Mouse (Mus musculus): ENCODE data around the gene Llgl2. TPM values are rescaled to one million over a fixed set of nuclear protein-coding genes. Genes with fewer than 3 reads are reported as not detected.

Gene Llgl2
- total RNA-seq, 2 experiments from 2014 or later, result 2.8 to 3.4 TPM

DNA sequence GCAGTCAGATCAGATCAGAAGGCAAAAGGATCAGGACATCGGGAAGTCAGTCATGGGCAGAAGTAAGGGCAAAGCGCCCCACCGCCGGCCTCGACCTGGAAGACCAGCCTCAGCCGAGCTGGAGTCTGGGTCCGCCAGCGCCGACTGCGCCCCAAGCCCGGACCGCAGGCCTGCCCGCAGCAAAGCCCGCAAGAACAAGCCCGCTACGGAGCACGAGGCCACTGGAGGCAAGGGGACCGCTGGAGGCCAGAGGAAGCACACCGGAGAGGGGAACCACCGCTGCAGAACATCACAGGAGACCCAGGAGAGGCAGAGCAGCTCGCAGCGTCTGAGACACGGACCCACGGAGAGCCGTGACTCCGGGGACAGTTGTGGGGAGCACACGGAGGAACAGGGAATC is 34.5 kb downstream of the Llgl2 start, which contains the start of gene Myo15b:
Gene Myo15b (plus strand): TSS at position 53 of the 400 bp plus-strand sequence.
- DNase-seq (ENCODE audit: low spot score in 2 of 2), result no peak
- intact Hi-C loops (cut with DNase I), result no loop called here

DNA sequence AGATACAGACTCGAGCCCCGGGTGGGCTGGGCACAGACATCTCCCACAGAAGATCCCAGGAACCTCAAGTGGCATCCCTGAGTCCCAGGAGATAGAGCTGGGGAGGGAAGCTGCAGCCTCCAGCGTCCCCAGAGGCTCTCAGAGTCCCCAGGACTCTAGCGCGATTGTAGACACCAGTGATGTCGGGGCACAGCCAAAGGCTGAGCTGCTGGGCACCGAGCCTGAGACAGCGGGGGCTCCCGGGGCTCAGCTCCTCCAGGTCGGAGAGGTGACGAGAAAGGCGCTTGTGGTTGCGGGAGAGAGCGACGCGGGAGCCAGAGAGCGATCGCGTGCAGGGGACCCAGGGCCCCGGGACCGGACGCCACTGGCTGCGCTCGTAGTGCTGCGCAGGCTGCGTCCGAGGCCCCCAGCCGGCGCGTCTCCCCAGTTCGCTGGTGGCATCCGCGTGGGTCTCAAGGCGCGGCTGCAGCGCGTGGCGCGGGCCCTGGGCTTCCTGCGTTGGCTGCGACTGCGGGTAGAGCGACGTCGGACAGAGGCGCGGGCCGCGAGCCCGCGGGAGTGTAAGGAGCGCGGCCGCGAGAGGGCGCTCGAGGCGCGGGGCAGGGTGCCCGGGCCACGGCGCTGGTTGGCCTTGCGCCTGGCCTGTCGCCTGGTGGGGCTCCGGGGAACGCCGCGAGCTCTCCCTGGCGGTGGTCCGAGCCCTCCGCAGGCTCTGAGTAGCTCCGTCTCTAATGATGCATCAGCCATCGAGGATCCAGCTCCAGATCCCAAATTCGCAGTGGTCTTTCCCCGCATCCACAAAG is 35.5 kb downstream of the Llgl2 start:
- DNase-seq (ENCODE audit: low spot score in 2 of 2), result peak; percentile 65 to 72
- intact Hi-C loops (cut with DNase I), result no loop called here

DNA sequence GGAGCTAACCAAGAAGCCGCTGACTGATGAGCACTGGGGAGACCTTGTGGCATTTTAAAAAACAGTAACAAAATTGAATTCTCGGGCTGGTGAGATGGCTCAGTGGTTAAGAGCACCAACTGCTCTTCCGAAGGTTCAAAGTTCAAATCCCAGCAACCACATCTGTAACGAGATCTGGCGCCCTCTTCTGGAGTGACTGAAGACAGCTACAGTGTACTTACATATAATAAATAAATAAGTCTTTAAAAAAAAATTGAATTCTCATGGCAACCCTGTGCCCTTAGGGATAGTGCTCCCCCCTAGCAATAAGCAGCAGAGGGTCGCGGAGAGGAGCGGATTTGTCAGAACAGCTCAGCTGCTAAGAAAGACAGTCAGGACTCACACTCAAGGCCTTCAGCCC is 40.0 kb downstream of the Llgl2 start:
- intact Hi-C loops (cut with DNase I), result no loop called here
- no peak for DNase-seq (ENCODE audit: low spot score in 2 of 2)

DNA sequence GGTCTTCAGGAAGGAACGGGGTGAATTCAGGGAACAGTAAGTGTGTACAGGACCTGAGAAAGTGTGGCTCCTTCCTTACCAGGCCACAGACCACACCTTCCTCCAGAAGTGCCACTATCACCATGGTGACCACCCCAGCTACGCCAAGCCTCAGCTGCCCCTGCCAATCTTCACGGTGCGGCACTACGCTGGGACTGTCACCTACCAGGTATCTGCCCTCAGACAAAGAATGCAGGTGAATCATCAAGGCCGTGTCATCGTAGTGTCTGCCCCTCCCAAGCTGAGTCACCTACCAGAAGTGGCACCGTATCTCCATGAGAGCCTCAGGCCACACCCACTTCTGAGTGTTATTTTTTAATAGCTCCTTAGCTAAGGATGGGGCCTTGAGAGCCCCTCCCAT is 45.5 kb downstream of the Llgl2 start:
- no peak for DNase-seq (ENCODE audit: low spot score in 2 of 2)
- intact Hi-C loops (cut with DNase I), result no loop called here

DNA sequence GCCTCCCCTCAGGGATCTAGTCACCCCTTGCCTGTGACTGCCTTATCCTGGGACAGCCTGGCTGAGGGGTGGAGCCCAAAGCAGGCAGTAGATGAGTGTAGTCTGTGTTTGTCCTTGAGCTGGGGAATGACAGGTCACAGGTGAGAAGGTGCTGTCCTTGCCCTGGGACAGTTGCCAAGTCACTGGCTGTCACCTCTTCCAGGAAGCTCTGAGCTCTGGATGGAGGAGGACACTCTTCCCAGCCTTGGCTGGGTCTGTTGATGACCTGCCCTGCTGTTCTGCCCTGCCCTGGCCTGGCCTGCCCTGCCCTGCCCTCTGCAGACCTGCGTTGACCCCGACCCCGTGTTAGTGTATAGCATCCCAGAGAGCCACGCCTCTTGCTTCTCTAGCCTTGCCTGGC is 48.6 kb downstream of the Llgl2 start:
- no peak for DNase-seq (ENCODE audit: low spot score in 2 of 2)
- intact Hi-C loops (cut with DNase I), result no loop called here

DNA sequence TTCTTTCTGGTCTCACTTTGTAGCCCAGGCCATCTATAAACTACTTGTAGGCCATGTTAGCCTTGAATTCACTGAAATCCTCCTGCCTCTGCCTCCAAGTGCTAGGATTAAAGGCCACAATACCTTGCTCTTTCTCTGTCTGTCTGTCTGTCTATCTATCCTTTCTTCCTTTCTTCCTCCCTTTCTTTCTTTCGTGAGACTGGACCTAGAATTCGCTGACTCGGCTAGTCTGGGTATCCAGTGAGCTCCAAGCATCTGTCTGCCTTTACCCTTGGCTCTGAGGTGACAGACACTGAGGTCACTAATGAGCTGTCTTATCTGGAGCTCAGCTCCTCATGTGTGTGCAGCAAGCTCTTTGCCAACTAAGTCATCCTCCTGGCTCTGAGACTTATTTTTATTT is 52.1 kb downstream of the Llgl2 start:
- intact Hi-C loops (cut with DNase I), result no loop called here

DNA sequence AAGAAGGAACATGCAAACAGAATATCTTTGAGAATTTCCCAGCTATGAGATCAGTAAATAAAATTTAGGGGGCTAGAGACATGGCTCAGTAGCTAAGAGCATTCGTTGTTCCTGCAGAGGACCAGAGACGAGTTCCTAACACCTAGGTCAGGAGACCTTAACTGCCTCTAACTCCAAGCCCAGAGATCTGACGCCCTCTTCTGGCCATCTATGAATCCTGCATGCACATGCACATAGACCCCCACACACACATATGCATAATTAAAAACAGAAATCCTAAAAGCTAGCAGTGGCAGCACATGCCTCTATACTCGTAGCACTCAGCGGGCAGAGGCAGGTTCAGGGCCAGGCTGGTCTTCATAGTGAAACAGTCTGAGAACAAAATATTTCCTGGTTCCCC is 52.6 kb downstream of the Llgl2 start:
- no peak for DNase-seq (ENCODE audit: low spot score in 2 of 2)
- intact Hi-C loops (cut with DNase I), result no loop called here

More for the DNA sequence above, 52.1 kb downstream of the Llgl2 start:
- no peak for DNase-seq (ENCODE audit: low spot score in 2 of 2)

DNA sequence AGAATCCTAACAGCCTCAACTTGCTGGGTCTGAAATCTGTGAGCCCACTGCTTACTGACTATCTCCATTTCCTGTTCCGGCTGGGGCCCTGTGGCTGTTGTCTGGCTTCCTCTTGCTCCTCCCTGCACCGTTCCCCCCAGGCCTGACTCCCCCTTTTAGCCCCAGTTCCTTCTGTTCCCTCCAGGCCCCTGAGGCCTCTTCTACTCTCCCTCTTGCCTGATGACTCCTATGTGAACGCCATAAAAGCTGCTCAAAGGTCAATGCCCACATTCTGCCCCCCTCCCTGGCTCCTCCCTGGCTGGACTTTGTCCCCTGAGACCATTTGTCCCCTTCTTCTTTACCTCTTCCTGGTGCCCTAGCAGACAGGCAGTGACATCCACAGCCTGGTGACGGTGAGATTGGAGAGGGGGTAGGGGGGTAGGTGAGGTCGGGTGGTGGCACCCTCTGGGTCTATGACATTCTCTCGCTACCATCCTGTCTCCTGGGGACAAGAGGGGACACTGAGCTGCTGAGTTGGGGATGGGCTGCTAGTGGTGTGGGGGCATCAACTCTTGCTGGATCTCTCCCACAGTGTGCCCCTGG is 53.4 kb downstream of the Llgl2 start:
- intact Hi-C loops (cut with DNase I), result no loop called here
- DNase-seq (ENCODE audit: low spot score in 2 of 2), result no peak

DNA sequence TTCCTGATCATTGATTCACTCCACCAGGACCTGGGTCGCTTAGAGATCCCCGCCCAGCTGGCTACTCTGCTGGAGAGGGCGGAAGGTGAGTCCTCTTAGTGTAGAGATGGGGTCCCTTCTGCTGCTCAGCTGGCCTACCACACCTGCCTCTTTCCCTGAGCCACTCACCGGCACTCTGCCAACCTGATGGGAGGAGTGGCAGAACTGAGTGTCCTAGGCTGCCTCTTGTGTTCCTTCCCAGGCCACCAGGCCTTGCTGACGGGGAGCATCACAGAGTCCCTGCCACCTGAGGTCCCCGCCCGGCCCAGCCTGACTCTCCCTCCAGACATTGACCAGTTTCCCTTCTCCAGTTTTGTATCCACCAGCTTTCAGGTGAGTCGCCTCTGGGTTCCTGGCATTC is 54.2 kb downstream of the Llgl2 start:
- intact Hi-C loops (cut with DNase I), result no loop called here
- no peak for DNase-seq (ENCODE audit: low spot score in 2 of 2)

DNA sequence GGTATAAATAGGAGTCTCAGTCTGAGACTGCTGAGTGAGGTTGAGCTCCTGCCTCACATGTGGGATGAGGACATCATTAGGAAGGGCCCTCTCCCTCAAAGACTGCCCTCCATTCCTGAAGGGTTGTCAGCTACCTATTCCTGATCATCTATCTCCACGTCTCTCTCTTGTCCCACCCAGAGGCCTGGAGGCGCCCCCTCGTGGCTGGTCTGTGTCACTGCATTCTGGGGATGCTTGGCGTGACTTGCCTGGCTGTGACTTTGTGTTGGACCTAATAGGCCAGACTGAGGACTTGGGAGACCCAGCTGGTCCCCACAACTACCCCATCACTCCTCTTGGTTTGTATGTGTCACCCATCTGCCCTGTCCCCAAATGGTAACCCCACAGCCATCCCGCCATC is 57.2 kb downstream of the Llgl2 start:
- intact Hi-C loops (cut with DNase I), result no loop called here
- DNase-seq (ENCODE audit: low spot score in 2 of 2), result no peak

DNA sequence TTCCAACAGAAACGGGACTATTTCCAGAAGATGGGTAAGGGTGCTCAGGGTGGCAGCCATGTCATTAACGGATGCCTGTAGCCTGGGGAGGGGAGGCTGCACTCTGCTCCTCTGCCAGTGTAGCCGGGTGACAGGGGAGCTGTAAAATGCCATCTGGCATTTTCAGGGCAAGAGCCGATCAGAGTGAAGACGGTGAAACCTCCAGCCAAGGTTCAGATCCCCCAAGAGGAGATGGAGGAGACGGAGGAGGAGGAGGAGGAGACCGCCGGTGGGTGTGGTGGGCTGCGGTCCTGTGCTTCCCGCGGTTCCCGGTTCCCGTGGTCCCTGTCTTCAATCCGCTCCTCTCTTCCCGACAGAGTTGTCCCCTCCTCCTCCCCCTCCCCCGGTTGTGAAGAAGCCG is 59.4 kb downstream of the Llgl2 start:
- intact Hi-C loops (cut with DNase I), result no loop called here

DNA sequence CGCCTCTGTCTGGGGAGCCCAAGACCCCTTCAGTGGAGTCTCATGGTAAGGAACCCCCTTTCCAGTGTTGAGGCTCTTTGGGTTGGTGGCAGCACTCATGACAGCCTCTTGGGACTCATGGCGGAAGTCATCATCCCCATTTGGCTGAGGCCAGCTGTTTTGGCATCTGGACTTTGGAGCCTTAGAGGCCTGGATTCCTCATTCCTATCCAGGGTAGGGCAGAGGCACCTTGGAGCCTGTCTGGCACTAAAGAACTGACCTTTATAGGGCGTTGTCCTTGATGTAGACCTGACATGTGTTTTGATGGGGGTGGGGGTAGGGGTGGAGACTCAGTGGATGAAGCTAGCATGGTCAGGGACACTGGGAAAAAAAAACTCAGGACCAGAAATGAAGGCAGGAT is 60.5 kb downstream of the Llgl2 start:
- no peak for DNase-seq (ENCODE audit: low spot score in 2 of 2)
- intact Hi-C loops (cut with DNase I), result no loop called here

More for the DNA sequence above, 59.4 kb downstream of the Llgl2 start:
- DNase-seq (ENCODE audit: low spot score in 2 of 2), result no peak

DNA sequence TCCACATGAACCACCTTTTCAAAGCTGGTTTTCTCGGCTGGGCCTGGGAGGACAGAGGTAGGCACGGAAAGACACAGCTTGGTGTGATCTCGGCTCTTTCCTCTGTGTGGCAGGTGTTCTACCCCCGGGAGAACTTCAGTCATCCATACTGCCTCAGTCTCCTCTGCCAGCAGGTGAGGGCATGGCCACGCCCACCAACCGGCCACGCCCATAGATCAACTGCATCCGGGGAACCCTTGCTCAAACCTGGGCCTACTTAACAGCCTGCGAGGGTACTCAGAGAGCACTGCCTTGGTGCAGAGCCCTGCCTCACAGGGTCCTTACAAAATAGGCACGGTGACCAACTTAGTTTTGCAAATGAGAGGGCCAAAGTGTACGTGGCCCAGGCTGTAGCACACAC is 61.4 kb downstream of the Llgl2 start:
- DNase-seq (ENCODE audit: low spot score in 2 of 2), result no peak

DNA sequence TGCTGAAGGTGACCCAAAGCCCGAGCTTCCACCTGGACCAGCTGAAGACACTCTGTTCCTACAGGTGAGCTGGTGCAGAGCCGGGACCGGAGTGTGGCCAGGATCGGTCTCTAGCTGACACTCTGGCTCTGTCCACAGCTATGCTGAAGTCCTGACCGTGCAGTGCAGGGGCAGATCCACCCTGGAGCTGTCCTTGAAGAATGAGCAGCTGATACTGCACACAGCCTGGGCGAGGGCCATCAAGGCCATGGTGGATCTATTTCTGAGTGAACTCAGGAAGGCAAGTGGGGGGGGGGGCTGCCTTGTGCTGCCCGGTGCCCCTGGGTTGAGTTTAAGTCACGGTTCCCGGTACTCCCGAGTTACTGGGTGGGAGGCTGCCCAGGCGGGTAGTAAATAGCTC is 62.6 kb downstream of the Llgl2 start:
- no peak for DNase-seq (ENCODE audit: low spot score in 2 of 2)
- intact Hi-C loops (cut with DNase I), result no loop called here

More for the DNA sequence above, 61.4 kb downstream of the Llgl2 start:
- intact Hi-C loops (cut with DNase I), result no loop called here

DNA sequence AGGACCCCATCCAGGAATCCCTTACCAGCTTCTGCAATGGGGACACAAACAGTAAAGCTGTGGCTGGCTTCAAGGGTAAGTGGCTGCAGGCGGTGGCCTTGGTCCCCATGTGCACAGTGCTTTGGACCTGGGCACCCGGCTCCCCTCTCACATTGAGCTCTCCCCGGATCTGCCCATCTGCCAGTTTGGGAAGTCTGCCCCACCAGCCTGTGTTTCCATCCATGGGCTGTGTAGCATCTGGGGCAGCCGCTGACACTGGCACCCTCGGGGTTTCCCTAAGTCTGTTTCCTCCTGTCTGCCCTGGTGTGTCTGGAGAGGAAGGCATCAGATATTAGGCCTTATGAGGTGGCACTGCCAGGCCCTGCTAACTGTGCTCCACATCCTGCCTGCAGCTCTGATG is 64.2 kb downstream of the Llgl2 start:
- DNase-seq (ENCODE audit: low spot score in 2 of 2), result no peak
- intact Hi-C loops (cut with DNase I), result no loop called here

DNA sequence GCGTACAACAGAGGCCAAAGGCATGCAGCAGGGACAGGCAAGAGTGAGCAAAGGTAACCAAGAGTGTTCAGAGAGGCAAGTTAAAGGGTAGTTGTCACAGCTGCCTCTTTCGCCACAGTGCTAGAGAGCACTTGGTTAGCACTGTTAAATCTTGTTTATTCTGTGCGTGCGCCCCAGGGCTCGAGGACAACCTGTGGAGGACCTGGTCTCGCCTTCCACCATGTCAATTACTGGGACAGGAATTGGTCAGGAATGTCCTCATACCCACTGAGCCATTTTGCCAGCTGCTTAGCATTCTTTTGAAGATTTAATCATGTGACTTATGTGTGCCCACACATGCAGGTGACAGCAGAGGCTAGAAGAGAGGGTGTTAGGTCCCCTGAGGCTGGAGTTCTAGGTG is 65.3 kb downstream of the Llgl2 start:
- DNase-seq (ENCODE audit: low spot score in 2 of 2), result no peak
- intact Hi-C loops (cut with DNase I), result no loop called here

DNA sequence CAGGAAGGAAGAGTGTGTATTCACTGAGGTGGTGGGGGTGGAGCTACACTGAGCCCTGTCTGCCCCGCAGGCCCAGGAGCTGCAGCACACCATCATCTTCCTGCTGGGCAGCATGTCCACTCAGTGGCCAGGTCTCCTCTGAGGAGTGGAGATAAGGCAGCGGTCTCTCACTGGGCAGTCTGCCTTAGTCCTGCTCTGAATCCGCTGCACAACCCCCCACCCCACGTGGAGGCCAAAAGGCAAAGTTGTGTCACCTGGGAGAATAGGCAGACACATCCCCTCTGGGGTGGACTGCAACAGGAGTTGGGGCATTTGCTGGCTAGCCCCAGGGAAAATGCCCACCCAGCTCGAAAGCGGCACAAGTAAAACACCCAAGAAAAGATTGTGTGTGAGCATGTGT is 68.4 kb downstream of the Llgl2 start:
- intact Hi-C loops (cut with DNase I), result no loop called here
- DNase-seq (ENCODE audit: low spot score in 2 of 2), result no peak

DNA sequence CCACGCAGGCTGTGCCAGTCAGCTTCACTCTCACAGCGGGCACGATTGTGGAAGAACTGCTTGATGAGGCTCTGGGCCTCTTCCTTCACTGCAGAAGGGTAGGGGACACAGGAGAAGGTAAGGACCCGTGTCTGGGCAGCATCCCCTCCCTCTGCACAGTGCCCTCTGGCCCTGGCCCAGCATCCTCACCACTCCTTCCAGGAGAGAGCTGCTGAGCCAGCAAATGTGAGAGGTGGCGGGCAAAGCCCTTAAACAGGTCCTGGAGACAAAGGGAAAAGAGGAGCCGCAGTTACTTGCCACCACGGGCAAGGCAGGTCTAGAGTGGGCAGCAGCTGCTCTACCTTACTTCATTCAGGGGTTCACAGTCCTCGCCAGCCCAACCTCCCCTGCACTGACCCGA is 69.2 kb downstream of the Llgl2 start:
- no peak for DNase-seq (ENCODE audit: low spot score in 2 of 2)
- intact Hi-C loops (cut with DNase I), result no loop called here

DNA sequence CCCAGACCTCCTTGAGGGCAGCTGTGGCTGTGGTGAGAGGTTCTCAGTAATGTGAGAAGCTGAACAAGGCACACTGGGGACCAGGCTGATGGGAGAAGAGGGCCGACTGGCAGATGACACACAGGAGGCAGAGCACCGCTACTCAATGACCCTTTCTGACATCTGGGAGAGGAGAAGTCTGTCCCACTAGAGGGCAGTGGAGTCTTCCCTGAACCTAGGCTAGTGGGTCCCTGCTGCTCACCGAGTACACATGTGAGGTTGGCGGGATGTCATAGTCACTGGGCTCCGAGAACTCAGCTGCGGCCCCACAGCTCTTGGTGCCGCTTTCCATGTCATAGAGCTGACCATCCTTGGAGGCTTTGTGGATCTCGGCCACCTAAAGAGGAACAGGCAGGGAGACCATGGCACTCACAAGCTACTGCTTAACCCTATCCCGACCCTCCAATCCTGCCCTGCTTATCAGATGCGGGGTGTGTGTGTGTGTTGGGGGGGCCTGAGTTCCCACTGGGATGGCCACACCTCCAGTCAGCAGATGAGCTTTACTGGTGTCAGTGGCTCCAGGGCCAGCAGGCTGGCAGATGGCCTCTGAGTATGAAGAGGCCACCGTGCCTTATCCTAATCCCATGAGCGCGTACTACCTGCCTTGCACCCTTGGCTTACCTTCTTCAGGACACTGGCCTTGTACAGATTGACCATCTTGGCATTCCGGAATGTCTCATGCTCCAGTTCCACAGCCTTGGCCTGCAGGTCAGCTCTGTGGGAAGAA is 71.1 kb downstream of the Llgl2 start:
- intact Hi-C loops (cut with DNase I), result no loop called here
- DNase-seq (ENCODE audit: low spot score in 2 of 2), result no peak

DNA sequence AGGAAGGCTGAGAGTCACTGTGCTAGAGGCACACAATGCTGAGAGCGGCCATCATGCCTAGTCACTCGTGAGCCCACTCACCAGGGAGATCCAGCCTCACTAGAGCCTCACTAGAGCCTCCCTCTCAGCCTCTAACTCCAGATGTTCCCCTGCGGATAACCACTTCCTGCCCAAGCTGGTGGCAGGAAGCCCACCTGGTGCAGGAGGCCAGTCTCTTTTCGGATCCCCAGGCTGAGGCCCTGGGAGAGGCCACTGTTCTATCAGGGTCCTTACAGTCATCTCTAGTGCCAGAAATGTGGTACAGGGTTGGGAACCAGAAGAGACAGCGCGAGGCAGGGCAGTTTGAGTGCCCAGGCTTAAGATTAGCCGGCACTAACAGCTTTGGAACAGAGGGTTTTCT is 74.6 kb downstream of the Llgl2 start:
- DNase-seq (ENCODE audit: low spot score in 2 of 2), result no peak

DNA sequence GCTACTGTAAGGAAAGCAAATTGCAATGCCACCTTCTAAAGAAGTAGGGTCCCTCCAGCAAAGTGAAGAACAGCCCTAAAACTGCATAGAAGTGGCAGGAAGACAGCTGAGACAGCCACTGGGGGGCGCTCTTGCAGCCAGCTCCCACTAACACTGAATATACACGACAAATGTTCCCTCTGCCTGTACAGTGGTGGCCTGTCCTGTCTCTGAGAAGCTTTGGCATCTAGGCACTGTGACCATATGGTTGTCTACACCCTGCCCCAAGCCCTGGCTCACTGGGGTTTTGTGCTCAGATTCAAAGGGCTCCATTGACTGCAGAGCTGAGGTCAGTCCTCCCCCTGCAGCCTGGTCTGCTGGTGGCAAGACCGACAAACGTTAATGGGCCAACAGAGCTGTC is 75.0 kb downstream of the Llgl2 start:
- DNase-seq (ENCODE audit: low spot score in 2 of 2), result peak; percentile 42 to 78
- intact Hi-C loops (cut with DNase I), result no loop called here

More for the DNA sequence above, 74.6 kb downstream of the Llgl2 start:
- intact Hi-C loops (cut with DNase I), result no loop called here
